Mouse (Mus musculus) E14TG2a.4 (cell line): ENCODE results near the gene Prex1.

ENCODE experiments used
- CTCF ChIP-seq: conservative IDR thresholded peaks from 2 replicates; pipeline ENCODE4 v1.5.1; 2014; ENCODE audit warnings: low read length
- NANOG ChIP-seq: IDR thresholded peaks from 2 replicates; pipeline ENCODE4 v1.6.1; 2014; ENCODE audit warnings: borderline replicate concordance, low read length, mixed read lengths
- POU5F1 ChIP-seq: IDR thresholded peaks from 2 replicates; pipeline ENCODE4 v1.6.1; 2014; ENCODE audit warnings: low read length, borderline replicate concordance

DNA sequence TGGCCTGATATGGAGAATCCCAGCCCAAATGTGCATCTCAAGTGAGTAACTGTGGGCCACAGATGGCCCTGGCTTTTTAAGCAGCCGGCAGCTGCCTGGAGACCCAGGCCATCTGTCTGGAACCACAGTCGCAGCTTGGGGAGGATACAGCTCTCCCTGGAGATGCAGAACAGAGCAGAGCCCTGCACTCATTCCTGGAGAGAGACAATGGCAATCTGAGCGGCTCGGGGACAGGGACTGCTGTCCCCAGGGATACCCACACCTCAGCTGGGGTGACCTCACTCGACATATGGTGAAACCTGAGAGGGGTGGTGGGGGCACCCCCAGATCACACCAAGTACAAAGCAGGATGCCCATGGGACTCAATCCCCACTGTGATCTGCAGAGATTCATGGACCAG lies 60.1 kb downstream of the Prex1 start:
- TF ChIP-seq CTCF (no peak), NANOG (no peak), POU5F1 (no peak)
